Mouse (Mus musculus) erythroblast, adult 5-6 weeks (primary cell): ENCODE data around the gene 6430571L13Rik. TPM values are rescaled to one million over a fixed set of nuclear protein-coding genes. Genes with fewer than 3 reads are reported as not detected.
A peak's percentile ranks its signal among the peaks of the same experiment; 100 is the strongest.

Source experiments
- ATAC-seq: replicated peaks from 2 replicates; pipeline ENCODE4 v1.8.0; 2016; ENCODE audit warnings: moderate number of reproducible peaks, mild to moderate bottlenecking, moderate TSS enrichment, inconsistent platforms; ENCODE audit not compliant: poor library complexity, low FRiP score, severe bottlenecking
- total RNA-seq, 2 experiments: library from RNA; stranded (forward) in 1 of 2; stranded (reverse) in 1 of 2; fragments of 150-400 nt in 1 of 2; fragments of 200-764, 138-1000 nt in 1 of 2; gene quantifications; 2 replicates each; pipeline versions ENCODE4 v1.2.3 to v1.2.4; 2015 to 2017; ENCODE audit warnings: low replicate concordance in 2 of 2

The 6430571L13Rik gene
- not detected in 2 replicates for total RNA-seq (2015; ENCODE audit: low replicate concordance)
- total RNA-seq (2017; ENCODE audit: low replicate concordance): not detected in 2 replicates

DNA sequence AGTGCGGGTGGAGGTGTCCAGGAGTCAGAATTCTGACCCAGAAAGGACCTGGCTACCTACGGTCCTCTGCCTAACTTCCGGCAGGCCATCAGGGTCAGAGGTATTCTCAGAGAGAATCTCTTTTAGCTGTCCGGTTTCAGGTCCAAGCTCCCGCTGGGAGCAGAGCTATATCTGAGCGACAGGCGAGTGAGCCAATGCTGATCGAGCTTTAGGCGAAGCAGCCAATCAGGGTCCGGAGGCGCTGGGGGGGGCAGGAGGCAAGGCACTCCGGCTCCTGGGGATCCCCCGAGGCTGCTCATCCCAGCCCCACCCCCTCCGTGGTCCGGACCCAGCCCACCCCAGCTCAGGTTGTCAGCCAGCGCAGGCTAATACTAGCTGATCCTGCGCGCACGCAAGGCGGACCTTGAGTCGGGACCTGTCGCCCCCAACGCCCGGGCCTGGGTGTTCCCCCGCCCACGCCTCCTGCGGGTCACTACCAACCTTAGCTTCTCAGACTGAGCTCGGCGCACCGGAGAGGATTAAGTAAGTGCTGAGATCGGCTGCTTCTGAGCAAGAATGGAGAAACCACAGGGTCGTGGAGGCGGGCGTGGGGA is at the start of gene 6430571L13Rik:
TSS of gene 6430571L13Rik (plus strand) at position 336 of the 593 bp plus-strand sequence.
- ATAC-seq: no peak; the same call in 1 of the 2 replicates

DNA sequence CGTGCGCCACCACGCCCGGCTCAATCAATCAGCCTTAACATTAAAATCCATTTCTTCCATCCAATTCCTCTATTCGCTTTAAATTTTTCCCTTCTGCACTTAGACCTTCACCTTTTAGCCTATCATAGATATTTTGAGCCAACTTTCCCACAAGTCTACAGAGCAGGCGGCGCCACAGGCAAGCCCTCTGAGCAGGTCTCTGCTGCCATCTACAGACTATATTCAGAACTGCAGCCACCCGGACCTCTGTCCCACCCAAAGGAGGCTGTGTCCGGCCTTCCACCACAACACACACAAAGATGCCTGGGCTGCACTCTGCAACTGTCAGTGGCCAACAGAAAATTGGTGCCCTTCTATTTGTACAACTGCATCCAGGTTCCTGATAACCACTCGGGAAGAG is 49.5 kb upstream of the 6430571L13Rik start:
- peak; percentile 58 for ATAC-seq

DNA sequence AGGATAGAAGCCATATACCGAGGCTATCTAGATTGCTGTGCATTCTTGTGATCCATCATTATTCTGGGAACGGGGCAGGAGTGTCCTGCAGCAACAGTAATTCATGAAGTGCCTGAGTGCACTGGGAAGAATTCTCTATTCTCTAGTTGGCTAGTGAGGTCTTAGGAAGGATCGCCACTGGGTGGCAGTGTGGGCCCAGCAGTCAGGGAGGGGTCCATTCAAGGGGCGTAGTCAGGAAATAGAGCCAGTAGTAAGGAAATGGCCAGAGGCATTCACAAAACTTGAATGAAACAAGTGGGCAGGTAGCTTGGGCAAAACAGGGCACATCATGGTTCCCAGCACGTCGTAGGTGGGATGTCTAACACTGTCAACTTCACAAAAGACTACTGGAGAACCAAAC is 46.2 kb upstream of the 6430571L13Rik start:
- peak; percentile 33; the same call in 1 of the 2 replicates for ATAC-seq

DNA sequence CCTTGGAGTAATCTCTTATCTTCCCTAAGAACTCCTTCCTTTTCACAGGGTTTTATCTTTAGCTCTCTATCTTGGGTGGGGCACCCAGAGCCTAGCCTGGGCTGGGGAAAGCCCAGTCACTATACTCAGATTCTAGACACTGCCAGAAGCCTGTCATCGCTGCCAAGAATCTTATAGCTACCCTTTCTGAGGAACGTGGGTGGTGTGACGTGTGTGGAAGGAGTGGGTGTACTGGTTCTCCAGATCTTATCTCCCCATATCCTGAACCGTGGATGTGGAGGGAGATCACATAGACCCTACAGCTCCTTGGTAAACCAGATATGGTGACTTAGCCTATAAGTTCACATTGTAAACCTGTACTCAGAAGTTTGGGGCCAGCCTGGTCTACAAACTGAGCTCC is 44.8 kb upstream of the 6430571L13Rik start:
- no peak for ATAC-seq

GRCm38 (mm10) chr9:107296016-107296040 is 44.6 kb upstream of the 6430571L13Rik start, which contains the start of gene Cish:
Gene Cish, plus strand, starts transcription at chr9:107296026.
- ATAC-seq: no peak

DNA sequence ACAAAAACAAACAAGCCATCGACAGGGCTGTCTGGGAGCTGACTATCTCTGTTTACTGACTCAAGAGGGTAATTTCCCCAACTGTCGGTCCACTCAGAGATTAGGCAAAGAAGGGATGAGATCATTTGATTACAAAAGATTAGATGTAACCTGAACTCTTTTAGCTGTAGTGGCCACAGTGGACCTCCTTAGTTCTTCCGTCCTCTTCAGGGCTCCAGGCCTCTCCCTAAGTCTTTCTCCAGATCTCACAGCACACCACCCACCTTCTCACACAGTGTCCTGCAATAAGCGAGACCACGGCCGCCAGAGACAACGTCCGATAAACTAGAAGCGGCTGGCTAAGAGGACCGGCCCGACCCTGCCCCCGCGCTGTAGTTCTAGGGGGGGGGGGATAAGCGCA is 44.4 kb upstream of the 6430571L13Rik start:
- ATAC-seq: peak; percentile 24

GRCm38 (mm10) chr9:107296501-107296965 is 43.9 kb upstream of the 6430571L13Rik start:
- ATAC-seq: peak; percentile 84

- ATAC-seq: no peak; the same call in 1 of the 2 replicates
Measured at GRCm38 (mm10) chr9:107297059-107297458, 43.3 kb upstream of the 6430571L13Rik start.

DNA sequence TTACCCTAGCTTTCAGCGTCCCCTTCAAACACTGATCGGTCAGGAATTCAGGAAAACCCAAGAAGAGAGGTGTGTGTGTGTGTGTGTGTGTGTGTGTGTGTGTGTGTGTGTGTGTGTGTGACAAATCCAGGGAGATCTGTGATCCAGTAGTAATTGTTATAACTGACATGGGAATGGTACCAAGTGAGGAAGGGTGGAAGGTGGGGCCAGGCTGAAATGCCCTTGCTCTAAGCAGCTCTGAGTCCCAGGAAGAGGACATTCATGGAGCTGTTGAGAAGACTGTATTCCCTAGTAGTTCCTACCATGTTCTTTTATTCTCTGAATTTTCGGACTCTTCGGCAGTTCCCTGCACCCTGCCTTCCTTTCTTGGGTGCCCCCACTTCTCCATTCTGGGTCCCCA is 42.7 kb upstream of the 6430571L13Rik start:
- no peak for ATAC-seq

GRCm38 (mm10) chr9:107298059-107298780 is 42.2 kb upstream of the 6430571L13Rik start:
- peak; percentile 59 for ATAC-seq

DNA sequence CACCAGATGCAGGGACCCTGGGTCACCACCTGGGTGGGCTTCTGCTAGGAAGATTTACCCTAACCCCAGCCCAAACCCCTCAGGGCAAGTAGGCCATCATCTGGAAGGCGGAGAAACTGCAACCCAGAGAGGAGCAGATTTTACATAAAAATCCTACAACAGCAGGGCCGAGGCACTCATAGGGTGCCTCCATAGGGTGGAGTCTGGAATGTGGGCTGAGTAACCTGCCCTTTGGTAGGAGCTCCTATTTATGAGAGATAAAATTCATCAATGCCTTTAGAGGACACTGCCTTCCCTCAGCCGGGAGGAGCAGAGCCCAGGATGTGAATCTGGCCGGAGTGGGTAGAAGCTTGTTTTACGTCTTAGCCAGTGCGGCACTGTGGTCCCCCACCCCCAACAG is 41.5 kb upstream of the 6430571L13Rik start:
- ATAC-seq: no peak

DNA sequence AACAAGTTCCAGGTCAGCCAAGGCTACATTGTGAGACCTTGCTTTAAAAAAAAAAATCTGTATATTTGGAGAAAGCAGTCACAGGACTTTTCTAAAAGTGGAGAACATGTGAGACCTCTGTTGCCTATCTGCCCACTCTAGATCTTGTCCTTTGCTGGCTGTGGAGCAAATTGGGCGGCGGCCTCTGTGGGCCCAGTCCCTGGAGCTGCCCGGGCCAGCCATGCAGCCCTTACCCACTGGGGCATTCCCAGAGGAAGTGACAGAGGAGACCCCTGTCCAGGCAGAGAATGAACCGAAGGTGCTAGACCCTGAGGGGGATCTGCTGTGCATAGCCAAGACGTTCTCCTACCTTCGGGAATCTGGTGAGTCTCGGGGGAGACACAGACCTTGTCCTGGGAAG is 40.6 kb upstream of the 6430571L13Rik start:
- ATAC-seq: no peak

DNA sequence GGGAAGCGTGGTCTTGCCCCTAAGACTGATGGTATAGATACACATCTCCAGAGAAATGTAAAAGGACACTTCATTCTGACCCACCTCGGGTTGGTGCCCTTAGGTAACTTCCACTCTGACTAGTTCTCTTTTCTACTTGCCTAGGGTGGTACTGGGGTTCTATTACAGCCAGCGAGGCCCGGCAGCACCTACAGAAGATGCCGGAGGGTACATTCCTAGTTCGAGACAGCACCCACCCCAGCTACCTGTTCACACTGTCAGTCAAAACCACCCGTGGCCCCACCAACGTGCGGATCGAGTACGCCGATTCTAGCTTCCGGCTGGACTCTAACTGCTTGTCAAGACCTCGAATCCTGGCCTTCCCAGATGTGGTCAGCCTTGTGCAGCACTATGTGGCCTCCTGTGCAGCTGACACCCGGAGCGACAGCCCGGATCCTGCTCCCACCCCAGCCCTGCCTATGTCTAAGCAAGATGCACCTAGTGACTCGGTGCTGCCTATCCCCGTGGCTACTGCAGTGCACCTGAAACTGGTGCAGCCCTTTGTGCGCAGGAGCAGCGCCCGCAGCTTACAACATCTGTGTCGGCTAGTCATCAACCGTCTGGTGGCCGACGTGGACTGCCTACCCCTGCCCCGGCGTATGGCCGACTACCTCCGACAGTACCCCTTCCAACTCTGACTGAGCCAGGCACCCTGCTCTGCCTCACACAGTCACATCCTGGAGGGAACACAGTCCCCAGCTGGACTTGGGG is 40.0 kb upstream of the 6430571L13Rik start:
- ATAC-seq: no peak

GRCm38 (mm10) chr9:107301554-107302331 is 38.7 kb upstream of the 6430571L13Rik start:
- ATAC-seq: no peak

DNA sequence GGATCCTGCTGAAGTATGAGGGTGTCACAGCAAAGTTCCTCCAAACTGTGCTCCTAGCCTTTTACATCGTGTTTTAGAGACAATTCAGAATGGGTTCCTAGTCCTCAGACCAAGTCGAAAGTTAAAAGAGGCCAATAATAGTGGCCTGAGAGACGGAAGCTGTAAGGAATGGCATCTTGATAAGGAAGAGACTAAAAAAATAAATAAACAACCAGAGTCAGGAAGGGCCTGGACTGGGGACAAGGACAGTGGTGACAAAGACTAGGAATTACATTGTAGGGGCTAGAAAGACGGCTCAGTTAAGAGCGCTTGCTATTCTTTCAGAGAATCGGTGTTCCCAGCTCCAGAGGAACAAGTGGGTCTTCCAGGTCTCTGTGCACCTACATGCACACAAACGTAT is 37.8 kb upstream of the 6430571L13Rik start:
- no peak for ATAC-seq

DNA sequence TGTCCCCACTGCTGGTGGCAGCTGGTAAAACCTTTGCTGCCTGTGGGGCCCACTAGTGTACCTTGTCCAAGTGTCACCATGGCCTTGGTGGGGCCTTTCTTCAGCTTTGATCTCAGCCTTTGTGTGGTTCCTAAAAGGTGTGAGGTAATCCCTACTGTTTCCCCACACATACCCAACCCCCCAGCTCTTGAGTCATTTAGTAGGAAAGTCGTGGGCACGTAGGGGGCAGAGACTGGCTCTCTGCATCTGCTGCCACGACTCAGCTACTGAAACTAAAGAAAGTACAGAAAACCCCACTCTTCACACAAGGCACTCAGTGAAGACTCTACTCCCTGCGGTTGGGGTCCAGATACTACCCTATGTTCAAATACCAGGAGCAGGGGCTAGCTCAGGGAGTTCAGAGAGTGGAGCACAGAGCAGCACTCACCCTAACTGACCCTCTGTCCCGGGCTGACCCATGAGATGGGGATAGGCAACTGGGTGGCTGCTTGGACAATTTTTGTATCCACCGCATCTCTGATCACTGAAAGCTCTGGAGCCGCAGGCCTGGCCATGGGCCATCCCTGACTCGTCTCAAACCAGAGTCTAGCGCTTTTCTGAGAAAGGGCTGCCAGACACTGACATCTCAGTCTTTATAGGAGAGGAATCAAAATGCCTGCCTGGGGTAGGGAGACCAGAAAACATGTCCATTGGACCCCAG is 37.1 kb upstream of the 6430571L13Rik start:
- no peak for ATAC-seq

DNA sequence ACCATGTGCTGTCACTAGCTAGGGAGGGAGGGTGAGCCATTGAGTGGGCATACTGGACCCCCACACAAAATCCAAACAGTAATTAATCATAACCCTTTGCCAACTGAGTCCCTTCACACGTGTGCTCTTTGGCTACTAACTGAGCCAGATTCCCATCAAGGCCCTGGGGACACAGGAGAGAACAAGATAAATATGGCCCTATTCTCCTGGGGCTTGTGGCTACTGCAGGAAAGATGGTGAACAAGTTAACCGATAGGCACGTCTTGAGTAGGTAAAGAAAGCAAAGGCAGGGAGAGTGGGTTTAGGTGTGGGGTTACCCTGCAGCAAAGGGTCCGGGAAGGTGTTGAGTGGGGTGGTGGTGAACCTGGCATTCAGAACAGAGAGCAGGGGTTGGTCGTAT is 36.5 kb upstream of the 6430571L13Rik start:
- no peak for ATAC-seq

DNA sequence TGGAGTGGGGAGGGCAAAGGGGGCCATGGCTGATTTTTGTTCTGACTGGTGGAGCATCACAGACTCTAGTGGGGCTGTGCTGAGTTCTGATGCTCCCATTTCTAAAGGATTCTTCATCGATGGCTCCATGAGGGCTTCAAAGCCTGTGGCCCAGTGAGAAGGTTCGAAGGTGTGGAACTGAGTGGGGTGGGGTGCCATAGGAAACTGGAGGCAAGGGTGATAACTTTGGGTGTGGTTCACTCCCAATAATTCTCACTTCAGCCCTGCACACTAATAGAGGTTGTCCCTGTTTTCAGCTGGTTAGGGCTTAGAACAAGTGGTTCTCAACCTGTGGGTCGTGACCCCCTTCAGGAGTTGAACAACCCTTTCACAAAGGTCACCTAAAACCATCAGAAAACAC is 36.0 kb upstream of the 6430571L13Rik start:
- ATAC-seq: peak; percentile 56

- ATAC-seq: no peak
Measured at GRCm38 (mm10) chr9:107305012-107305411, 35.4 kb upstream of the 6430571L13Rik start.
